Mouse (Mus musculus) heart, adult 2 months (tissue): Measurements from ENCODE around the gene Tbc1d1.

Source experiments
- CTCF ChIP-seq: fragments of 200-600 bp; IDR thresholded peaks from 2 replicates; pipeline ENCODE4 v1.8.1; 2022; ENCODE audit warnings: antibody characterized with exemption, mild to moderate bottlenecking, moderate library complexity
- POLR2A ChIP-seq: fragments of 200-500 bp; IDR thresholded peaks from 2 replicates; pipeline ENCODE4 v1.6.1; 2011; ENCODE audit warnings: mild to moderate bottlenecking, low read depth, low read length, control low read depth; ENCODE audit not compliant: insufficient read depth

- TF ChIP-seq POLR2A (no peak), CTCF (no peak)
Observed at GRCm38 (mm10) chr5:64206431-64206830, 50.3 kb downstream of the Tbc1d1 start.
